Mouse (Mus musculus): ENCODE data around the gene Nf1. TPM values are rescaled to one million over a fixed set of nuclear protein-coding genes. Genes with fewer than 3 reads are reported as not detected.

Gene Nf1
- polyA plus RNA-seq, 1 experiment from 2014 or later, result 8.6 TPM

GRCm38 (mm10) chr11:79610454-79610853 is 271.0 kb downstream of the Nf1 start:
- H3K4me3 ChIP-seq, result no peak overlapping the region
- H3K9ac ChIP-seq, result 0 out of 2 replicates have a peak overlapping the region, but pooled peaks have one; percentile 17
- no peaks in the 10 kb centered on the region for H3K36me3 ChIP-seq
- WGBS, result 53% methylated on average over 2 of the region's 2 CpGs
- H3K4me1 ChIP-seq, result peaks cover 13% of the 10 kb centered on the region; the same call in 1 of the 2 replicates
- H3K27ac ChIP-seq, result no peak overlapping the region
- no peaks in the 10 kb centered on the region for H3K9me3 ChIP-seq
- no peaks in the 10 kb centered on the region for H3K27me3 ChIP-seq
- H3K4me2 ChIP-seq, result no peak overlapping the region
- ATAC-seq (ENCODE audit: insufficient number of reproducible peaks, insufficient read depth, low FRiP score, low TSS enrichment, low read depth), result no peak

GRCm38 (mm10) chr11:79611011-79611666 is 271.6 kb downstream of the Nf1 start:
- Histone ChIP-seq H3K4me1 (peaks cover 13% of the 10 kb centered on the region; the same call in 1 of the 2 replicates), H3K27ac (no peak overlapping the region), H3K9ac (0 out of 2 replicates have a peak overlapping the region, but pooled peaks have one; percentile 17), H3K4me3 (no peak overlapping the region), H3K4me2 (no peak overlapping the region), H3K27me3 (no peaks in the 10 kb centered on the region), H3K36me3 (no peaks in the 10 kb centered on the region), H3K9me3 (no peaks in the 10 kb centered on the region)
- WGBS, result 24% methylated on average over 13 of the region's 13 CpGs
- no peak for ATAC-seq (ENCODE audit: insufficient number of reproducible peaks, insufficient read depth, low FRiP score, low TSS enrichment, low read depth)

- Histone ChIP-seq H3K4me1 (peaks cover 13% of the 10 kb centered on the region; the same call in 1 of the 2 replicates), H3K4me2 (no peak overlapping the region), H3K27me3 (no peaks in the 10 kb centered on the region), H3K9ac (no peak overlapping the region), H3K36me3 (no peaks in the 10 kb centered on the region), H3K27ac (no peak overlapping the region), H3K4me3 (no peak overlapping the region), H3K9me3 (no peaks in the 10 kb centered on the region)
- ATAC-seq (ENCODE audit: insufficient number of reproducible peaks, insufficient read depth, low FRiP score, low TSS enrichment, low read depth), result no peak
- WGBS, result 14% methylated on average over 1 of the region's 1 CpGs
Measured at GRCm38 (mm10) chr11:79612046-79612600, 272.6 kb downstream of the Nf1 start.

GRCm38 (mm10) chr11:79613084-79613483 is 273.6 kb downstream of the Nf1 start:
- Histone ChIP-seq H3K4me2 (no peak overlapping the region), H3K27me3 (no peaks in the 10 kb centered on the region), H3K4me1 (peaks cover 13% of the 10 kb centered on the region; the same call in 1 of the 2 replicates), H3K27ac (no peak overlapping the region), H3K36me3 (no peaks in the 10 kb centered on the region), H3K9me3 (no peaks in the 10 kb centered on the region), H3K4me3 (no peak overlapping the region), H3K9ac (no peak overlapping the region)
- 24% methylated on average over 3 of the region's 3 CpGs for WGBS
- ATAC-seq (ENCODE audit: insufficient number of reproducible peaks, insufficient read depth, low FRiP score, low TSS enrichment, low read depth), result no peak

GRCm38 (mm10) chr11:79613711-79614110 is 274.2 kb downstream of the Nf1 start:
- no peaks in the 10 kb centered on the region for H3K36me3 ChIP-seq
- H3K4me3 ChIP-seq, result no peak overlapping the region
- H3K9ac ChIP-seq, result no peak overlapping the region
- H3K27ac ChIP-seq, result no peak overlapping the region
- no peak for ATAC-seq (ENCODE audit: insufficient number of reproducible peaks, insufficient read depth, low FRiP score, low TSS enrichment, low read depth)
- no peaks in the 10 kb centered on the region for H3K27me3 ChIP-seq
- H3K4me2 ChIP-seq, result no peak overlapping the region
- WGBS, result 45% methylated on average over 4 of the region's 4 CpGs
- H3K4me1 ChIP-seq, result peaks cover 13% of the 10 kb centered on the region; the same call in 1 of the 2 replicates
- no peaks in the 10 kb centered on the region for H3K9me3 ChIP-seq

- H3K4me3 ChIP-seq, result no peak overlapping the region
- H3K4me2 ChIP-seq, result no peak overlapping the region
- no peak overlapping the region for H3K27ac ChIP-seq
- ATAC-seq (ENCODE audit: insufficient number of reproducible peaks, insufficient read depth, low FRiP score, low TSS enrichment, low read depth), result no peak
- H3K9me3 ChIP-seq, result no peaks in the 10 kb centered on the region
- H3K4me1 ChIP-seq, result peaks cover 13% of the 10 kb centered on the region; the same call in 1 of the 2 replicates
- H3K36me3 ChIP-seq, result no peaks in the 10 kb centered on the region
- H3K27me3 ChIP-seq, result no peaks in the 10 kb centered on the region
- H3K9ac ChIP-seq, result no peak overlapping the region
- 85% methylated on average over 3 of the region's 3 CpGs for WGBS
Measured at GRCm38 (mm10) chr11:79614880-79615279, 275.4 kb downstream of the Nf1 start.

- H3K27ac ChIP-seq, result no peak overlapping the region
- no peak for ATAC-seq (ENCODE audit: insufficient number of reproducible peaks, insufficient read depth, low FRiP score, low TSS enrichment, low read depth)
- H3K9ac ChIP-seq, result no peak overlapping the region
- 64% methylated on average over 5 of the region's 5 CpGs for WGBS
- no peaks in the 10 kb centered on the region for H3K9me3 ChIP-seq
- no peaks in the 10 kb centered on the region for H3K27me3 ChIP-seq
- H3K36me3 ChIP-seq, result no peaks in the 10 kb centered on the region
- peaks cover 7% of the 10 kb centered on the region; the same call in 1 of the 2 replicates for H3K4me1 ChIP-seq
- H3K4me3 ChIP-seq, result no peak overlapping the region
- H3K4me2 ChIP-seq, result no peak overlapping the region
Measured at GRCm38 (mm10) chr11:79615871-79616270, 276.4 kb downstream of the Nf1 start.

GRCm38 (mm10) chr11:79617991-79618390 is 278.5 kb downstream of the Nf1 start:
- Histone ChIP-seq H3K27ac (no peak overlapping the region), H3K4me1 (no peaks in the 10 kb centered on the region), H3K9me3 (no peaks in the 10 kb centered on the region), H3K4me2 (no peak overlapping the region), H3K9ac (no peak overlapping the region), H3K4me3 (no peak overlapping the region), H3K36me3 (no peaks in the 10 kb centered on the region), H3K27me3 (no peaks in the 10 kb centered on the region)
- no peak for ATAC-seq (ENCODE audit: insufficient number of reproducible peaks, insufficient read depth, low FRiP score, low TSS enrichment, low read depth)
- 88% methylated on average over 8 of the region's 8 CpGs for WGBS

- Histone ChIP-seq H3K4me1 (peaks cover 4% of the 10 kb centered on the region; the same call in 1 of the 2 replicates), H3K36me3 (no peaks in the 10 kb centered on the region), H3K4me2 (no peak overlapping the region), H3K9ac (no peak overlapping the region), H3K27me3 (no peaks in the 10 kb centered on the region), H3K9me3 (no peaks in the 10 kb centered on the region), H3K27ac (no peak overlapping the region), H3K4me3 (no peak overlapping the region)
- ATAC-seq (ENCODE audit: insufficient number of reproducible peaks, insufficient read depth, low FRiP score, low TSS enrichment, low read depth), result no peak
- 78% methylated on average over 5 of the region's 5 CpGs for WGBS
Measured at GRCm38 (mm10) chr11:79623029-79623428, 283.5 kb downstream of the Nf1 start.

GRCm38 (mm10) chr11:79624801-79625302 is 285.4 kb downstream of the Nf1 start:
- no peak for ATAC-seq (ENCODE audit: insufficient number of reproducible peaks, insufficient read depth, low FRiP score, low TSS enrichment, low read depth)

GRCm38 (mm10) chr11:79628716-79629115 is 289.2 kb downstream of the Nf1 start:
- Histone ChIP-seq H3K27me3 (no peaks in the 10 kb centered on the region), H3K4me2 (no peak overlapping the region), H3K27ac (no peak overlapping the region), H3K4me3 (no peak overlapping the region), H3K4me1 (peaks cover 11% of the 10 kb centered on the region; the same call in 1 of the 2 replicates), H3K9me3 (no peaks in the 10 kb centered on the region), H3K36me3 (no peaks in the 10 kb centered on the region), H3K9ac (no peak overlapping the region)
- no peak for ATAC-seq (ENCODE audit: insufficient number of reproducible peaks, insufficient read depth, low FRiP score, low TSS enrichment, low read depth)
- 81% methylated on average over 3 of the region's 3 CpGs for WGBS

More at GRCm38 (mm10) chr11:79624801-79625302, 285.4 kb downstream of the Nf1 start:
- Histone ChIP-seq H3K27me3 (no peaks in the 10 kb centered on the region), H3K4me2 (no peak overlapping the region), H3K4me3 (no peak overlapping the region), H3K27ac (no peak overlapping the region), H3K9me3 (no peaks in the 10 kb centered on the region), H3K36me3 (no peaks in the 10 kb centered on the region), H3K4me1 (peaks cover 6% of the 10 kb centered on the region; the same call in 1 of the 2 replicates), H3K9ac (no peak overlapping the region)
- WGBS, result 21% methylated on average over 4 of the region's 4 CpGs
